Mouse (Mus musculus): ENCODE results near the gene Inpp5k. TPM values are rescaled to one million over a fixed set of nuclear protein-coding genes. Genes with fewer than 3 reads are reported as not detected.

Inpp5k gene
- 27.2 and 28.4 TPM in 2 replicates for polyA plus RNA-seq (2016; fragmentation: Nextera tagmentation; extraction: Ambion mirVana)

DNA sequence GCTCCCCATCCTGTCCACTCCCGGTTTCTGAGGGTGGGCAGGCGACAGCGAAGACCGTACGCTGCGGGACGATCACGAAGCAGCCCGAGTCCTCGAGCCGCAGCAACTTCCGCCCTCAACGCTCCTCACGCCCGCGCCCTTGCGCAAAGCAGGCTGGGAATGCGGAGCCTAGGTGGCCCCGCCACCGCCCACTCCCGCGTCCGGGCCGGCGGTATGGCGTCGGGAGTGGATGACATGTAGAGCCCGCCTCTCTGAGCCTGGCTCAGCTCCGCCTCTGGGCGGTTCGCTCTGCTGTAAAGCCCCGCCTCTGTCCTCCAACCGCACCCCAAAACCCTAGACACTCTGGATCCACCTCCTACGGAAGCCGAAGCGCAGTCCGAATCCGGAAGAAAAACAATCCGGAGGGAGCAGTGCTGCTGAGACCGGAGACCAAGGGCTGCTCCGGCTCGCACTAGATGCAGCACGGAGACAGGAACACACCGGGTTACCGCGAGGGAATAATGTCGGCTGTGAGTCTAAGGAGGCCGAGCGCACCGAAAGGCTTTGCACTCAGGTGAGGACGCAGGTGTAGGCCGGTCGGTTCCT, at the start of gene Inpp5k:
TSS of gene Inpp5k (plus strand) at position 344 of the 585 bp plus-strand sequence.
- Histone ChIP-seq H3K9ac (replicated peaks) (peak within 1 kb of the TSS; percentile 68), H3K4me3 (peak within 1 kb of the TSS; percentile 66), H3K27ac (replicated peaks) (peak within 1 kb of the TSS; percentile 71), H3K27me3 (no peaks in the 10 kb centered on the region), H3K36me3 (peaks cover 29% of the 10 kb centered on the region), H3K4me1 (peaks cover 23% of the 10 kb centered on the region), H3K9me3 (no peaks in the 10 kb centered on the region), H3K4me2 (replicated peaks) (peak within 1 kb of the TSS; percentile 79)
- ATAC-seq (ENCODE audit: low FRiP score, low read depth) = peak; percentile 100
- under 1% methylated on average over 53 of the region's 53 CpGs for WGBS

DNA sequence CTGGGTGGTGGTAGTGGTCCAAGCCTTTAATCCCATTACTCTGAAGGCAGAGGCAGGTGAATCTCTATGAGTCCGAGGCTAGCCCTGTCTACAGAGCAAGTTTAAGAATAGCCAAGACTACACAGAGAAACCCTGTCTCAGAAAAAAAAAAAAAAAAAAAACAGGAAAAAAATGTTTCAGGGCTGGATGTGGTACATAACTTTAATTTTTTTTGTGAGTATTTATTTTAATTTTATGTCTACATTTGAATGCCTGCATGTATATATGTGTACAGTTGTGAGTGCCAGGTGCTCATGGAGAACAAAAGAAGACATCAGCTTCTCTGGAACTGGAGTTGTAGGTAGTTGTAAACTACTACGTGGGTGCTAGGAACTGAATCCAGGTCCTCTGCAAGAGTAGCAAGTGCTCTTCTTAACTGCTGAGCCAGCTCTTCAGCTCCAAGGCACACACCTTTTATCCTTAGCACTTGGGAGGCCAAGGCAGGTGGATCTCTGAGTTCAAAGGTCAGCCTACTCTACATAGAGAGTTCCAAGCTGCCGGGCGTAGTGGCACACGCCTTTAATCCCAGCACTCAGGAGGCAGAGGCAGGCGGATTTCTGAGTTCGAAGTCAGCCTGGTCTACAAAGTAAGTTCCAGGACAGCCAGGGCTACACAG, 49.2 kb upstream of the Inpp5k start:
- 90% methylated on average over 7 of the region's 7 CpGs for WGBS
- Histone ChIP-seq H3K9ac (replicated peaks) (no peak overlapping the region), H3K4me3 (no peak overlapping the region), H3K4me2 (replicated peaks) (no peak overlapping the region), H3K27me3 (no peaks in the 10 kb centered on the region), H3K9me3 (no peaks in the 10 kb centered on the region), H3K27ac (replicated peaks) (no peak overlapping the region), H3K4me1 (no peaks in the 10 kb centered on the region), H3K36me3 (no peaks in the 10 kb centered on the region)
- no peak for ATAC-seq (ENCODE audit: low FRiP score, low read depth)

DNA sequence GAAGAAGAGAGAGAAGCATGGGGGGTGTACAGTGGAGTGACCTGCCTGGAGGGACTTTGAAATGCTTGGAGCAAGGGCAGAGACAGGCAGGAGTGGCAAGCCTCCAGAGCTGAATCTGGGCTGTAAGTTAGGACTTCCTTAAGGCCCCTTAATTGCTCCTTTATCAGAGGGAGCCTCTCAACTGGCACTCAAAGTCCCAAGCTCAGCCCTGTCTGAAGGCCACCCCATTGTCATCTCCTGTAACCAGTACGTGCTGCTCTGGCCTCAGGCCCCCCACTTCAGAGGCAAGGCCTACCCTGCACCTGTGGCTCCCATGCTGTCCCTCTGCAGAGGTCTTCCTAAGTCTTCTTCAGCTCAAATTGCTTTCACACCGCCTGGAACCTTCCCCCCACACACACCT, 47.3 kb upstream of the Inpp5k start:
- Histone ChIP-seq H3K27me3 (no peaks in the 10 kb centered on the region), H3K9me3 (no peaks in the 10 kb centered on the region)
- ATAC-seq (ENCODE audit: low FRiP score, low read depth) = no peak

DNA sequence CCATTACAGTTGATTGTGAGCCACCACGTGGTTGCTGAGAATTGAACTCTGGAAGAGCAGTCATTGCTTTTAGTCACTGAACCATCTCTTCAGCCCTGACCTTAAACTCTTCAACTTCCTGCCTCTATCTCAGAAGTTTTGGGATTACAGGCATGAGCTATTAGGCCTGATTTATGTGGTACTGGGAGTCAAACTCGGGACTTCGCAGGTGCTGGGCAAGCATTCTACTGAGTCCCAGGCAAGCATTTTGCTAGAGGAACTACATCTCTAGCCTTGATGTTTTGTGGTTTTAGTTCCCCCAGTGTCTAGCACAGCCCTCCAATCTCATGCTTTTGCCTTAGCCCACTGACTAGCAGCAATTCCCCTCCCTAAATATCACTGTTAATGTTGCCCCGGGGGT, 45.7 kb upstream of the Inpp5k start:
- no peak for ATAC-seq (ENCODE audit: low FRiP score, low read depth)
- WGBS = 85% methylated on average over 4 of the region's 4 CpGs
- H3K27ac ChIP-seq (replicated peaks) = no peak overlapping the region

More for the DNA sequence above, 47.3 kb upstream of the Inpp5k start:
- H3K9ac ChIP-seq (replicated peaks) = no peak overlapping the region
- no peak overlapping the region for H3K4me2 ChIP-seq (replicated peaks)
- no peak overlapping the region for H3K4me3 ChIP-seq
- H3K36me3 ChIP-seq = no peaks in the 10 kb centered on the region
- peaks cover 5% of the 10 kb centered on the region for H3K4me1 ChIP-seq
- H3K27ac ChIP-seq (replicated peaks) = no peak overlapping the region
- 62% methylated on average over 2 of the region's 2 CpGs for WGBS

DNA sequence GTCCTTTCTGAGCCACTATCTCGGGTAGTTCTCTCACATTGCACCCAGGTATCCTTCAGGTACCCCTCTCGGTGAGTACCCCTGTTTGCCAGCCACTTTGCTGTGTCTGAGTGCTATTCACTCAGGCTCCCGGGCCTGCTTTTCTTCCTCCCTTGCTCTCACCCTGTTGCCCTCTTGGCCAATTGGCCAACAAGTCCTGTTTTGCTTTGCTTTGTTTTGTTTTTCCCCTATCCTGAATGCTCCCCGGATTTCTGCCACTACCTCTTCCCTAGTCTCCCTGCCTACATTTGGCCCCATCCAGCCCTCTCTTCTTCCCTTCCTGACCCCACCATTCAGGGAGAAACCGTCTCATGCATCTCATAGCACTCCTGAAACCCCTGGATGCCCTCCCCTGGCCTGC, 44.8 kb upstream of the Inpp5k start:
- Histone ChIP-seq H3K27ac (replicated peaks) (no peak overlapping the region), H3K9me3 (no peaks in the 10 kb centered on the region), H3K4me3 (no peak overlapping the region), H3K27me3 (no peaks in the 10 kb centered on the region), H3K9ac (replicated peaks) (0 out of 2 replicates have a peak overlapping the region, but pooled peaks have one; percentile 2), H3K4me2 (replicated peaks) (no peak overlapping the region), H3K36me3 (no peaks in the 10 kb centered on the region), H3K4me1 (peaks cover 21% of the 10 kb centered on the region)
- ATAC-seq (ENCODE audit: low FRiP score, low read depth) = no peak
- 81% methylated on average over 5 of the region's 5 CpGs for WGBS

More for the DNA sequence above, 45.7 kb upstream of the Inpp5k start:
- no peak overlapping the region for H3K4me2 ChIP-seq (replicated peaks)
- no peak overlapping the region for H3K9ac ChIP-seq (replicated peaks)
- H3K4me1 ChIP-seq = peaks cover 19% of the 10 kb centered on the region
- H3K4me3 ChIP-seq = no peak overlapping the region
- H3K9me3 ChIP-seq = no peaks in the 10 kb centered on the region
- H3K36me3 ChIP-seq = no peaks in the 10 kb centered on the region
- H3K27me3 ChIP-seq = no peaks in the 10 kb centered on the region

DNA sequence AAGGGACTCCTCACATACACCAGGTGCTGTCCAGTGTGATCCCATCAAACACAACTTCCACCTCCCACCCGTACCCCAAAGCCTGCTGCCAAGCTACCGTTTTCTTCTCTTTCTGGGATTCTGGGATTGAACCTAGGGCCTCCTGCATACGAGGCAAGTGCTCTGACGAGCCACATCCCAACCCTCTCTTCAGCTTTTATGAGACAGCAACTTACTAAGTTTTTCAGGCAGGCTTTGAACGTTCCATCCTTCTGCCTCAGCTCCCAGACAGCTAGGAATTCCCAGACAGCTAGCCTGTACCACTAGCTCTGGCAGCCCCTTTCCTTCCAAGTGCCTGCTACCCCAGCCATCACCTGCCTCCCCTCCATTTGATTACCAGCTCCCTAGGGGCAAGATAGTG, 43.8 kb upstream of the Inpp5k start:
- no peak overlapping the region for H3K27ac ChIP-seq (replicated peaks)
- peaks cover 21% of the 10 kb centered on the region for H3K4me1 ChIP-seq
- H3K36me3 ChIP-seq = peaks cover 2% of the 10 kb centered on the region; the same call in 1 of the 2 replicates
- H3K27me3 ChIP-seq = no peaks in the 10 kb centered on the region
- H3K4me2 ChIP-seq (replicated peaks) = no peak overlapping the region
- 86% methylated on average over 5 of the region's 5 CpGs for WGBS
- H3K9ac ChIP-seq (replicated peaks) = 0 out of 2 replicates have a peak overlapping the region, but pooled peaks have one; percentile 4
- no peaks in the 10 kb centered on the region for H3K9me3 ChIP-seq
- ATAC-seq (ENCODE audit: low FRiP score, low read depth) = no peak
- no peak overlapping the region for H3K4me3 ChIP-seq

DNA sequence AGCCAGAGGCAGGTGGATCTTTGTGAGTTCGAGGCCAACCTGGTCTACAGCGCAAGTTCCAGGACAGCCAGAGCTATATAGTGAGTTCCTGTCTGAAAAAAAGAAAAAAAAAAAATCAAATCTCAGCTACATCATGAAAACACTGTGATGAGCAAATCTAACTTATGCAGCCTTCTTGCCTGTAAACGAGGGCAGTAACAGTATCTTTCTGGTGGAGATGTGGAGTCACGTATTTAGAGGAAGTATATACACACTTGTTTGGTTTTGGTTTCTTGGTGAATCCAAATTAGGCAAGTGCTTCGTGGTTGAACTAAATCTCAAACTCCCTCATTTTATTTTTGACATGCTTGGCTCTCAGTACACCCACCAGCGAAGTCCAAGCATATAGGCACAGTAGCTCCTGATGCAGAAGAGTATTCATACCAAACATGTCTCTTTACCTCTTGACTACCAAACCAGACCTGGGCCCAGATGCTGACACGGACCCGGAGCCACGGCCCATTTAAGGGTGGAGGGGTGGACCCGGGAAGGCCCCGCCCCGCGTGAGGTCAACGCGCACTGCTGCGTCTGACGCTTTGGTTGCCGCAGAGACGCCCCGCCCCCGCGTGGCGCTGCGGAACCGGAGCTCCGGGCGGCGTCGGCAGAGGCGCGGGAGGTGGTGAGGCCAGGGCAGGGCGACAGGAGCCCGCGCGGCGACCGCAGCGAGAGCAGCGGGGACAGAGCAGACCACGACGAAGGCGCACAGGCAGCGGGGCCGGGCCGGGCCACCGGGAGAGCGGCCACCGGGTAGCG, 43.1 kb upstream of the Inpp5k start, which contains the start of gene Pitpna:
TSS of gene Pitpna (plus strand) at position 605 of the 792 bp plus-strand sequence.
- peak; percentile 92 for ATAC-seq (ENCODE audit: low FRiP score, low read depth)
- H3K36me3 ChIP-seq = peaks cover 9% of the 10 kb centered on the region
- H3K9me3 ChIP-seq = no peaks in the 10 kb centered on the region
- peak within 1 kb of the TSS; percentile 94 for H3K4me2 ChIP-seq (replicated peaks)
- no peaks in the 10 kb centered on the region for H3K27me3 ChIP-seq
- peak within 1 kb of the TSS; percentile 98 for H3K9ac ChIP-seq (replicated peaks)
- peak within 1 kb of the TSS; percentile 91 for H3K27ac ChIP-seq (replicated peaks)
- peak within 1 kb of the TSS; percentile 95 for H3K4me3 ChIP-seq
- 6% methylated on average over 49 of the region's 49 CpGs for WGBS
- H3K4me1 ChIP-seq = peaks cover 21% of the 10 kb centered on the region

DNA sequence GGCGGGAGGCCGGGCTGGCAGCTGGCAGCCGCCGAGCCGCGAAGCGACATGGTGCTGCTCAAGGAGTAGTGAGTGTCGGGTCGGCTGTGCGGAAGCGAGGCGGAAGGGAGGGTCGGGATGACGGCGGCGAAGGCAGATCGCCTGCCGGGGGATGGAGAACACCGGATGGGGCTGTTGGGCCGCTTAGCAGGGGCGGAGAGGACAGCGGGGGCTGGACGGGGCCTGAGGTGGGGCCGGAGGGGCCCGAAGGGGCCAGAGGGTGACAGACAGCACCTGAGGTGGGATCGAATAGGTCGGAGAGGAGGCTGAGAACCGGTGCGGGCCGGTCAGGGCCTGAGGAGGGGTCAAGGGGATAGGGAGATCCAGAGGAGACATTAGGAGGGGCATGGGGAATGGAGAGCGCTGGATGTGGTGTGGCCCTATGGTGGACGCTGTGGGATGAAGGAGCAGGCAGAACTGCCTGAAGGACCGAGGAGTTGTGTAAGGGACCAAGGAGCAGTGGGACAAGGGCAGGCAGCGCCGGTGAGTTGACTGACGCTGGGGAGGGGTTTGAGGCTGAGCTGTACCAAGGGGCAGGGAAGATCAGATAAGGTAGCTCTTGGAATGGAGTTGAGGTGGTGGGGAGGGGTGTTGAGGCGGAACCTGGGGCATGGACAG, 42.4 kb upstream of the Inpp5k start:
- H3K9ac ChIP-seq (replicated peaks) = peak overlapping the region; percentile 98
- no peaks in the 10 kb centered on the region for H3K27me3 ChIP-seq
- WGBS = under 1% methylated on average over 37 of the region's 37 CpGs
- no peaks in the 10 kb centered on the region for H3K9me3 ChIP-seq
- H3K4me1 ChIP-seq = peaks cover 21% of the 10 kb centered on the region
- H3K4me3 ChIP-seq = peak overlapping the region; percentile 95
- peak overlapping the region; percentile 91 for H3K27ac ChIP-seq (replicated peaks)
- peak overlapping the region; percentile 94 for H3K4me2 ChIP-seq (replicated peaks)
- H3K36me3 ChIP-seq = peaks cover 16% of the 10 kb centered on the region
- peak; percentile 84 for ATAC-seq (ENCODE audit: low FRiP score, low read depth)

DNA sequence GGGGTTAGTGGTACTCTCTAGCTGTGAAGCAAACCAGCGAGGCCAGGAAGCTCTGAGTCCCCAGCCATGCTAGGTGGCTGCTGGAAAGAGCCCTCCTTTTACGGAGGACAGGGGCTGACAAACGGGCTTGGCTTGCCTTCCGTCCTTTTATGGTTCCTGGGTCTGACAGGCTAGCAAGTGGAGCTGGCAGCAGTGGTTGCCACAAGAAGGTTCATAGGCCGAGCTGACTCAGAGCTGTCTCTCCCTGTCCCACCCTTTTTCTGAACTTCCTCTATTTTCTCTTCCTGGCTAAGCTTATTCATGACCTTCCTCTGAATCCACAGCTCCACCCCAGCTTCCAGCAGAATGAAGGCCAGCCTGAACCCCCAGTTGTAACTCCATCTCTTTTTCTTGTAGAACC, 38.2 kb upstream of the Inpp5k start:
- Histone ChIP-seq H3K9me3 (no peaks in the 10 kb centered on the region), H3K27ac (replicated peaks) (no peak overlapping the region), H3K27me3 (no peaks in the 10 kb centered on the region), H3K4me1 (peaks cover 18% of the 10 kb centered on the region), H3K9ac (replicated peaks) (no peak overlapping the region), H3K4me3 (no peak overlapping the region), H3K4me2 (replicated peaks) (no peak overlapping the region), H3K36me3 (peaks cover 49% of the 10 kb centered on the region)
- WGBS = 97% methylated on average over 5 of the region's 5 CpGs
- ATAC-seq (ENCODE audit: low FRiP score, low read depth) = no peak

DNA sequence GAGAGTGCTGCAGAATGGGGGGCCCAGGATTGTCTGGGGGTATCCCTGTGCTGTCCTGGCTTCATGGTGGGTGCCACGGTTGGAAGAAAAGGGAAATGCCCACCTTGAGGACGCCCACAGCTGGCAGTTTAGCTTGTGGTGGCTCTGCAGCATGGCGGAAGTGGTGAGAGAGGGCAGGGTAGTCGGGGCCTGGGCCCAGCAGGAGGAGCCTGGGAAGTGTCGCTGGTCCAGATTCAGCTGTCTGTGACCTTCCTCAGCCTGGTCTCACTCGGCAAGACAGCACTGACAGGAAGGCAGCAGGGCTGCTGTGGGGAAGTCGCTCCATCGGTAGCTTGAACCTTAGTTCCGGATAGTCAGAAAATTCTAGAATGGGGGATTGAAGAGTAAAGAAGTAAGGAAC, 36.4 kb upstream of the Inpp5k start:
- no peak overlapping the region for H3K9ac ChIP-seq (replicated peaks)
- no peak overlapping the region for H3K4me3 ChIP-seq
- peaks cover 7% of the 10 kb centered on the region for H3K4me1 ChIP-seq
- no peak for ATAC-seq (ENCODE audit: low FRiP score, low read depth)
- H3K36me3 ChIP-seq = peaks cover 60% of the 10 kb centered on the region
- H3K27ac ChIP-seq (replicated peaks) = no peak overlapping the region
- H3K4me2 ChIP-seq (replicated peaks) = no peak overlapping the region
- no peaks in the 10 kb centered on the region for H3K9me3 ChIP-seq
- H3K27me3 ChIP-seq = no peaks in the 10 kb centered on the region
- 91% methylated on average over 9 of the region's 9 CpGs for WGBS

DNA sequence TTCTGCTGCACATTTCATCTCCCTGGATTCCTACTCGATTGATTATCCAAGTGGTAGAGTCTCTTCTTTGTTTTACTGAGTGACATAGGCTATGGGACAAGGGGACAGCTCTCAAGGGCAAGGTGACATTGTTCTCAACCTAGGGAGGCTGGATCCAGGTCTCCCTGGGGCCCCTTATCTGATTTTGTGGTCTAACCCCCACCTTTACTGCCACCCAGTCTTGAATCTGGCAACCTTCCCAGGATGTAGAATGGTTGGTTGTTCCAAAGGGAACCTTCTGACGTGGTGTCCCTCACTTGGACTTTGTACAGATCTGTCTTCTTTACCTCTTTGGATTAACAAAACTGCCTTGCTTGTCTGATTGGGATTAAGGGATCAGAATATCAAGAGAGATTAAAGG, 35.4 kb upstream of the Inpp5k start:
- no peak for ATAC-seq (ENCODE audit: low FRiP score, low read depth)
- Histone ChIP-seq H3K4me3 (no peak overlapping the region), H3K36me3 (peaks cover 65% of the 10 kb centered on the region), H3K4me1 (no peaks in the 10 kb centered on the region), H3K9me3 (no peaks in the 10 kb centered on the region), H3K27me3 (no peaks in the 10 kb centered on the region), H3K4me2 (replicated peaks) (no peak overlapping the region), H3K9ac (replicated peaks) (no peak overlapping the region), H3K27ac (replicated peaks) (no peak overlapping the region)
- 52% methylated on average over 2 of the region's 2 CpGs for WGBS

Data from midbrain, embryonic 12.5 days (tissue).